Mouse (Mus musculus) liver, embryonic 11.5 days (tissue): Measurements from ENCODE around the gene Ppp3ca. TPM values are rescaled to one million over a fixed set of nuclear protein-coding genes. Genes with fewer than 3 reads are reported as not detected.
"Not testable (repeated sequence)": the region's sequence is repeated elsewhere in the genome, so short reads cannot be mapped to it uniquely, and the experiment has no call there.

Experiments
- ATAC-seq: fragments of 200-750 bp; cut with Nextera tagmentation; replicated peaks from 2 replicates; pipeline ENCODE4 v1.8.0; 2017; ENCODE audit warnings: moderate number of reproducible peaks, mild to moderate bottlenecking, moderate TSS enrichment, moderate library complexity; ENCODE audit not compliant: low FRiP score
- DNase-seq: peaks from one replicate; pipeline ENCODE4 v3.0.0-alpha.2; 2017; ENCODE audit warnings: low spot score
- H3K27ac ChIP-seq: fragments of 300-500 bp; sonication (generic); 2 replicates; pipeline ENCODE4 v1.5.1; 2014; ENCODE audit warnings: mild to moderate bottlenecking, low read depth, low read length, control low read depth
- H3K27me3 ChIP-seq: fragments of 300-500 bp; sonication (generic); replicated peaks from 2 replicates; pipeline ENCODE4 v1.6.1; 2014; ENCODE audit warnings: low read length, mixed read lengths; ENCODE audit not compliant: control insufficient read depth, insufficient read depth
- H3K36me3 ChIP-seq: fragments of 300-500 bp; sonication (generic); 2 replicates; pipeline ENCODE4 v1.6.1; 2014; ENCODE audit warnings: mild to moderate bottlenecking, low read length, moderate library complexity, mixed read lengths; ENCODE audit not compliant: control insufficient read depth, insufficient read depth
- H3K4me1 ChIP-seq: fragments of 300-500 bp; sonication (generic); replicated peaks from 2 replicates; pipeline ENCODE4 v1.6.1; 2014; ENCODE audit warnings: low read length, mixed read lengths; ENCODE audit not compliant: control insufficient read depth, insufficient read depth
- H3K4me2 ChIP-seq: fragments of 300-500 bp; sonication (generic); 2 replicates; pipeline ENCODE4 v1.6.1; 2014; ENCODE audit warnings: mild to moderate bottlenecking, control low read depth, moderate library complexity
- H3K4me3 ChIP-seq: fragments of 300-500 bp; sonication (generic); 2 replicates; pipeline ENCODE4 v1.5.1; 2014; ENCODE audit warnings: low read depth, low read length, control low read depth
- H3K9ac ChIP-seq: fragments of 300-500 bp; sonication (generic); 2 replicates; pipeline ENCODE4 v1.6.1; 2014; ENCODE audit warnings: low read depth, low read length, control low read depth
- H3K9me3 ChIP-seq: fragments of 300-500 bp; sonication (generic); 2 replicates; pipeline ENCODE4 v1.6.1; 2016; ENCODE audit warnings: low read length, inconsistent platforms, mixed read lengths; ENCODE audit not compliant: control insufficient read depth
- WGBS: fragments of 180-500 bp; shearing (Covaris S2); extraction: QIAGEN DNeasy Blood & Tissue Kit; methylation state at CpG from one replicate; pipeline ENCODE4 v1.1.7; 2014; 5-methylcytosine and 5-hydroxymethylcytosine counted together
- polyA plus RNA-seq: library from polyadenylated mRNA; unstranded; fragments of >200 nt; fragmentation: Nextera tagmentation; extraction: Ambion mirVana; gene quantifications from 2 replicates; pipeline ENCODE4 v1.2.1, GENCODE M21; 2014

The Ppp3ca gene
- polyA plus RNA-seq, 1 experiment from 2014 or later, result 30.7 TPM

GRCm38 (mm10) chr3:136693547-136693946, 23.6 kb downstream of the Ppp3ca start:
- H3K36me3 ChIP-seq, result no peaks in the 10 kb centered on the region
- peaks cover 8% of the 10 kb centered on the region for H3K4me1 ChIP-seq
- DNase-seq (no peak), ATAC-seq (no peak)
- H3K27ac ChIP-seq, result no peak overlapping the region
- no peak overlapping the region for H3K9ac ChIP-seq
- 78% methylated on average over 1 of the region's 1 CpGs for WGBS
- no peaks in the 10 kb centered on the region for H3K9me3 ChIP-seq
- H3K27me3 ChIP-seq, result no peaks in the 10 kb centered on the region
- H3K4me2 ChIP-seq, result no peak overlapping the region
- no peak overlapping the region for H3K4me3 ChIP-seq

GRCm38 (mm10) chr3:136697626-136698191, 27.8 kb downstream of the Ppp3ca start:
- Histone ChIP-seq H3K27ac (no peak overlapping the region), H3K36me3 (no peaks in the 10 kb centered on the region), H3K27me3 (no peaks in the 10 kb centered on the region), H3K9ac (no peak overlapping the region), H3K4me3 (no peak overlapping the region), H3K9me3 (no peaks in the 10 kb centered on the region), H3K4me1 (peaks cover 15% of the 10 kb centered on the region), H3K4me2 (no peak overlapping the region)
- ATAC-seq (no peak), DNase-seq (no peak)
- WGBS, result 50% methylated on average over 3 of the region's 3 CpGs

- not testable (repeated sequence) for DNase-seq, H3K4me3 ChIP-seq, ATAC-seq, H3K27me3 ChIP-seq, H3K36me3 ChIP-seq, H3K9me3 ChIP-seq, H3K27ac ChIP-seq, H3K9ac ChIP-seq, H3K4me2 ChIP-seq
- H3K4me1 ChIP-seq, result peaks cover 15% of the 10 kb centered on the region
Measured at GRCm38 (mm10) chr3:136699711-136700110, 29.8 kb downstream of the Ppp3ca start.

- Histone ChIP-seq H3K4me1 (peaks cover 15% of the 10 kb centered on the region), H3K9me3 (no peaks in the 10 kb centered on the region), H3K4me2 (peak overlapping the region; percentile 20; the same call in 1 of the 2 replicates), H3K36me3 (no peaks in the 10 kb centered on the region), H3K4me3 (no peak overlapping the region), H3K27ac (no peak overlapping the region), H3K9ac (no peak overlapping the region), H3K27me3 (no peaks in the 10 kb centered on the region)
- DNase-seq (no peak), ATAC-seq (peak; percentile 42; the same call in 1 of the 2 replicates)
- 38% methylated on average over 11 of the region's 11 CpGs for WGBS
Measured at GRCm38 (mm10) chr3:136700447-136701009, 30.6 kb downstream of the Ppp3ca start.

GRCm38 (mm10) chr3:136702861-136703260, 32.9 kb downstream of the Ppp3ca start:
- Histone ChIP-seq H3K4me2 (no peak overlapping the region), H3K27ac (no peak overlapping the region), H3K9me3 (no peaks in the 10 kb centered on the region), H3K27me3 (no peaks in the 10 kb centered on the region), H3K4me1 (peaks cover 11% of the 10 kb centered on the region), H3K4me3 (no peak overlapping the region), H3K36me3 (no peaks in the 10 kb centered on the region), H3K9ac (no peak overlapping the region)
- ATAC-seq (no peak), DNase-seq (no peak)
- WGBS, result 78% methylated on average over 2 of the region's 2 CpGs

- H3K9me3 ChIP-seq, result no peaks in the 10 kb centered on the region
- no peaks in the 10 kb centered on the region for H3K36me3 ChIP-seq
- H3K27ac ChIP-seq, result no peak overlapping the region
- no peak overlapping the region for H3K4me3 ChIP-seq
- ATAC-seq, result no peak
- WGBS, result 77% methylated on average over 12 of the region's 12 CpGs
- no peak overlapping the region for H3K9ac ChIP-seq
- H3K4me1 ChIP-seq, result peaks cover 7% of the 10 kb centered on the region
- DNase-seq, result no peak
- no peak overlapping the region for H3K4me2 ChIP-seq
- no peaks in the 10 kb centered on the region for H3K27me3 ChIP-seq
Measured at GRCm38 (mm10) chr3:136704515-136705247, 34.8 kb downstream of the Ppp3ca start.

GRCm38 (mm10) chr3:136706048-136706447, 36.1 kb downstream of the Ppp3ca start:
- no peaks in the 10 kb centered on the region; the same call in 1 of the 2 replicates for H3K4me1 ChIP-seq
- no peaks in the 10 kb centered on the region for H3K9me3 ChIP-seq
- ATAC-seq (no peak), DNase-seq (no peak)
- no peak overlapping the region for H3K4me3 ChIP-seq
- H3K27ac ChIP-seq, result no peak overlapping the region
- no peak overlapping the region for H3K4me2 ChIP-seq
- no peaks in the 10 kb centered on the region for H3K27me3 ChIP-seq
- 77% methylated on average over 4 of the region's 4 CpGs for WGBS
- no peaks in the 10 kb centered on the region for H3K36me3 ChIP-seq
- no peak overlapping the region for H3K9ac ChIP-seq

GRCm38 (mm10) chr3:136706771-136707170, 36.8 kb downstream of the Ppp3ca start:
- H3K4me1 ChIP-seq, result no peaks in the 10 kb centered on the region; the same call in 1 of the 2 replicates
- no peaks in the 10 kb centered on the region for H3K9me3 ChIP-seq
- no peak overlapping the region for H3K4me2 ChIP-seq
- H3K27me3 ChIP-seq, result no peaks in the 10 kb centered on the region
- no peak overlapping the region for H3K4me3 ChIP-seq
- no peak for DNase-seq
- no peak for ATAC-seq
- H3K27ac ChIP-seq, result no peak overlapping the region
- H3K36me3 ChIP-seq, result no peaks in the 10 kb centered on the region
- no peak overlapping the region for H3K9ac ChIP-seq
- WGBS, result 88% methylated on average over 7 of the region's 7 CpGs
